ENCODE assay signal across 10 mouse cellular contexts in genomic region chr11:20957766-20958165, GRCm38 (mm10).
DNase-seq lines count a peak whose midpoint lies in the region; ATAC-seq lines count a peak whose summit lies in the region.
"Had no signal": no experiment of that assay in that cellular context is flagged by ENCODE, and none has a peak within 500 bp of the region (broad histone marks: within the 10 kb centered on the region; RNA-seq: fewer than 3 reads in every experiment).

No protein-coding gene starts in this region.

- 28% methylated on average over 2 of the region's 2 CpGs for WGBS in liver, embryonic 13.5 days (ENCODE audit: insufficient replicate concordance)

- no peaks in the 10 kb centered on the region for H3K36me3 ChIP-seq in liver, embryonic 13.5 days

- peak overlapping the region; percentile 59 for H3K27ac ChIP-seq in brown adipose tissue, adult 24 weeks (replicated peaks; ENCODE audit: low read depth, low read length)
- H3K27ac ChIP-seq in liver, embryonic 13.5 days = peak overlapping the region; percentile 29; the same call in 1 of the 2 replicates

- peak; percentile 16 for DNase-seq in kidney, adult 18-20 months
- DNase-seq in kidney, postnatal 4 days = no peak
- DNase-seq in gastrocnemius, postnatal 10 days = peak; percentile 10
- no peak for DNase-seq in liver, embryonic 13.5 days
- DNase-seq in c-Kit-positive CD71-positive TER-119-positive erythroid progenitor cells, embryonic 14.5 days (ENCODE audit: low spot score) = no peak
- no peak for DNase-seq in cerebellum, adult 11-12 months
- DNase-seq in urinary bladder, adult 18-20 months (ENCODE audit: low spot score in 2 of 2) = no peak
- DNase-seq: right cerebral cortex, postnatal 25 days had no signal

- no peak; the same call in 1 of the 2 replicates for ATAC-seq in liver, embryonic 13.5 days (ENCODE audit: low read depth)

- no peak overlapping the region for H3K9ac ChIP-seq in liver, embryonic 13.5 days

- H3K9me3 ChIP-seq in liver, embryonic 13.5 days (replicated peaks) = no peaks in the 10 kb centered on the region

- H3K4me3 ChIP-seq in brown adipose tissue, adult 24 weeks (ENCODE audit: insufficient read depth, low read depth, low read length) = no peak overlapping the region
- no peak overlapping the region for H3K4me3 ChIP-seq in liver, embryonic 13.5 days (replicated peaks)
- H3K4me3 ChIP-seq: myocyte had no signal

- no peaks in the 10 kb centered on the region for H3K27me3 ChIP-seq in liver, embryonic 13.5 days

- H3K4me1 ChIP-seq in brown adipose tissue, adult 24 weeks (ENCODE audit: control insufficient read depth, insufficient read depth, insufficient read length, low read length) = peaks cover 28% of the 10 kb centered on the region
- H3K4me1 ChIP-seq in liver, embryonic 13.5 days (replicated peaks) = peaks cover 15% of the 10 kb centered on the region

- 0 out of 2 replicates have a peak overlapping the region, but pooled peaks have one; percentile 4 for H3K4me2 ChIP-seq in liver, embryonic 13.5 days

Comparison
In these comparisons a context has a peak if more than half of its experiments do, and no peak if none do; other contexts are left out.
1. DNase-seq: peak in kidney, adult 18-20 months (single experiment) and gastrocnemius, postnatal 10 days (single experiment); none in kidney, postnatal 4 days (0 of 2), liver, embryonic 13.5 days (single experiment), c-Kit-positive CD71-positive TER-119-positive erythroid progenitor cells, embryonic 14.5 days (single experiment), cerebellum, adult 11-12 months (single experiment) and urinary bladder, adult 18-20 months (0 of 2).